Mouse (Mus musculus) neural tube, embryonic 13.5 days (tissue): ENCODE data around the gene Olfr70. TPM values are rescaled to one million over a fixed set of nuclear protein-coding genes. Genes with fewer than 3 reads are reported as not detected.

Source experiments
- polyA plus RNA-seq: library from polyadenylated mRNA; unstranded; fragments of >200 nt; fragmentation: Nextera tagmentation; extraction: Ambion mirVana; gene quantifications from 2 replicates; pipeline ENCODE4 v1.2.1, GENCODE M21; 2015

The Olfr70 gene
- polyA plus RNA-seq, 1 experiment from 2014 or later, result not detected

Other genes starting within 250 kb of the Olfr70 start
- 2.8 and 3.7 TPM in 2 replicates for gene Cd72, start 246.2 kb downstream of the Olfr70 start, polyA plus RNA-seq
- not detected in 2 replicates for gene Sit1, start 217.1 kb downstream of the Olfr70 start, polyA plus RNA-seq
- gene Ccdc107, start 207.9 kb downstream of the Olfr70 start, polyA plus RNA-seq, result 65.5 and 73.1 TPM in 2 replicates
- gene Arhgef39, start 201.1 kb downstream of the Olfr70 start, polyA plus RNA-seq, result 10.0 and 10.4 TPM in 2 replicates
- 0.33 and 0.56 TPM in 2 replicates for gene Car9, start 193.8 kb downstream of the Olfr70 start, polyA plus RNA-seq
- 29.0 and 77.1 TPM in 2 replicates for gene Tpm2, start 177.0 kb downstream of the Olfr70 start, polyA plus RNA-seq
- gene Creb3, start 138.5 kb downstream of the Olfr70 start, polyA plus RNA-seq, result 88.9 and 89.1 TPM in 2 replicates
- 64.4 and 69.6 TPM in 2 replicates for gene Tln1, start 138.1 kb downstream of the Olfr70 start, polyA plus RNA-seq
- 23.9 and 28.0 TPM in 2 replicates for gene Rgp1, start 122.1 kb downstream of the Olfr70 start, polyA plus RNA-seq
- 47.8 and 50.8 TPM in 2 replicates for gene Gba2, start 121.9 kb downstream of the Olfr70 start, polyA plus RNA-seq
- 2.2 TPM in 1 of 2 replicates, not detected in the other for gene Msmp, start 116.3 kb downstream of the Olfr70 start, polyA plus RNA-seq
- gene Npr2, start 68.9 kb downstream of the Olfr70 start, polyA plus RNA-seq, result 26.9 and 27.8 TPM in 2 replicates
- 3.5 and 4.1 TPM in 2 replicates for gene Spag8, start 47.2 kb downstream of the Olfr70 start, polyA plus RNA-seq
- gene Hint2, start 44.3 kb downstream of the Olfr70 start, polyA plus RNA-seq, result 76.8 and 84.9 TPM in 2 replicates
- gene Tmem8b, start 31.8 kb downstream of the Olfr70 start, polyA plus RNA-seq, result 13.5 and 15.6 TPM in 2 replicates
- gene Fam221b, start 31.7 kb downstream of the Olfr70 start, polyA plus RNA-seq, result 2.4 and 2.9 TPM in 2 replicates
- gene Olfr71, start 9.4 kb upstream of the Olfr70 start, polyA plus RNA-seq, result 0.14 TPM in 1 of 2 replicates, not detected in the other
- 0.43 and 0.47 TPM in 2 replicates for gene Hrct1, start 26.4 kb upstream of the Olfr70 start, polyA plus RNA-seq
- not detected in 2 replicates for gene Spaar, start 29.2 kb upstream of the Olfr70 start, polyA plus RNA-seq
- gene Olfr159, start 70.2 kb upstream of the Olfr70 start, polyA plus RNA-seq, result not detected in 2 replicates
- gene Olfr156, start 123.1 kb upstream of the Olfr70 start, polyA plus RNA-seq, result not detected in 2 replicates
- not detected in 2 replicates for gene Olfr157, start 139.4 kb upstream of the Olfr70 start, polyA plus RNA-seq
- not detected in 2 replicates for gene Olfr155, start 150.8 kb upstream of the Olfr70 start, polyA plus RNA-seq
- 9.1 and 11.5 TPM in 2 replicates for gene Reck, start 174.7 kb upstream of the Olfr70 start, polyA plus RNA-seq